Mouse (Mus musculus) embryonic facial prominence, embryonic 14.5 days (tissue): ENCODE data around the gene Slc9b2. TPM values are rescaled to one million over a fixed set of nuclear protein-coding genes. Genes with fewer than 3 reads are reported as not detected.

Experiments used
- ATAC-seq: fragments of 200-750 bp; cut with Nextera tagmentation; 2 replicates; pipeline ENCODE4 v1.8.0; 2017; ENCODE audit warnings: low read depth, moderate number of reproducible peaks, moderate TSS enrichment
- DNase-seq: peaks from one replicate; pipeline ENCODE4 v3.0.0-alpha.2; 2015; ENCODE audit warnings: low spot score
- H3K27ac ChIP-seq: fragments of 300-500 bp; sonication (generic); replicated peaks from 2 replicates; pipeline ENCODE4 v1.5.1; 2014; ENCODE audit warnings: low read depth, mild to moderate bottlenecking, low read length, moderate library complexity
- H3K27me3 ChIP-seq: fragments of 300-500 bp; sonication (generic); replicated peaks from 2 replicates; pipeline ENCODE4 v1.6.1; 2014; ENCODE audit warnings: low read length; ENCODE audit not compliant: control insufficient read depth, insufficient read depth
- H3K36me3 ChIP-seq: fragments of 300-500 bp; sonication (generic); 2 replicates; pipeline ENCODE4 v1.6.1; 2014; ENCODE audit warnings: low read length, mixed read lengths; ENCODE audit not compliant: control insufficient read depth, insufficient read depth
- H3K4me1 ChIP-seq: fragments of 300-500 bp; sonication (generic); 2 replicates; pipeline ENCODE4 v1.6.1; 2014; ENCODE audit warnings: antibody characterized with exemption, low read length; ENCODE audit not compliant: control insufficient read depth, insufficient read depth
- H3K4me2 ChIP-seq: fragments of 300-500 bp; sonication (generic); 2 replicates; pipeline ENCODE4 v1.6.1; 2014; ENCODE audit warnings: low read depth, mild to moderate bottlenecking, low read length, moderate library complexity, mixed read lengths
- H3K4me3 ChIP-seq: fragments of 300-500 bp; sonication (generic); 2 replicates; pipeline ENCODE4 v1.5.1; 2014; ENCODE audit warnings: low read depth, mild to moderate bottlenecking, low read length
- H3K9ac ChIP-seq: fragments of 300-500 bp; sonication (generic); 2 replicates; pipeline ENCODE4 v1.6.1; 2014; ENCODE audit warnings: low read depth, mild to moderate bottlenecking, low read length, moderate library complexity, mixed read lengths
- H3K9me3 ChIP-seq: fragments of 300-500 bp; sonication (generic); 2 replicates; pipeline ENCODE4 v1.6.1; 2016; ENCODE audit warnings: low read length; ENCODE audit not compliant: control insufficient read depth
- WGBS: fragments of 180-500 bp; shearing (Covaris S2); extraction: QIAGEN DNeasy Blood & Tissue Kit; methylation state at CpG from one replicate; pipeline ENCODE4 v1.1.7; 2014; 5-methylcytosine and 5-hydroxymethylcytosine counted together
- polyA plus RNA-seq: library from polyadenylated mRNA; unstranded; fragments of >200 nt; fragmentation: Nextera tagmentation; extraction: Ambion mirVana; gene quantifications from 2 replicates; pipeline ENCODE4 v1.2.1, GENCODE M21; 2014

The Slc9b2 gene
- polyA plus RNA-seq, 1 experiment from 2014 or later, result 4.2 TPM

- no peaks in the 10 kb centered on the region for H3K36me3 ChIP-seq
- 89% methylated on average over 11 of the region's 11 CpGs for WGBS
Measured at GRCm38 (mm10) chr3:135318331-135318730, 10.8 kb downstream of the Slc9b2 start.

GRCm38 (mm10) chr3:135324354-135324753 is 16.9 kb downstream of the Slc9b2 start:
- H3K4me3 ChIP-seq, result no peak overlapping the region
- no peaks in the 10 kb centered on the region for H3K27me3 ChIP-seq
- H3K36me3 ChIP-seq, result no peaks in the 10 kb centered on the region
- no peaks in the 10 kb centered on the region for H3K4me1 ChIP-seq
- no peak overlapping the region for H3K9ac ChIP-seq
- no peak overlapping the region for H3K27ac ChIP-seq
- DNase-seq (no peak), ATAC-seq (no peak)
- no peak overlapping the region for H3K4me2 ChIP-seq
- H3K9me3 ChIP-seq, result no peaks in the 10 kb centered on the region
- 62% methylated on average over 6 of the region's 6 CpGs for WGBS

More at GRCm38 (mm10) chr3:135318331-135318730, 10.8 kb downstream of the Slc9b2 start:
- no peaks in the 10 kb centered on the region for H3K27me3 ChIP-seq
- H3K27ac ChIP-seq, result no peak overlapping the region
- H3K4me2 ChIP-seq, result no peak overlapping the region
- no peak overlapping the region for H3K9ac ChIP-seq
- no peaks in the 10 kb centered on the region for H3K9me3 ChIP-seq
- H3K4me1 ChIP-seq, result no peaks in the 10 kb centered on the region
- DNase-seq (no peak), ATAC-seq (no peak)
- no peak overlapping the region for H3K4me3 ChIP-seq

- Histone ChIP-seq H3K9me3 (no peaks in the 10 kb centered on the region), H3K27ac (no peak overlapping the region), H3K4me2 (no peak overlapping the region), H3K4me3 (no peak overlapping the region), H3K9ac (no peak overlapping the region), H3K4me1 (no peaks in the 10 kb centered on the region), H3K36me3 (no peaks in the 10 kb centered on the region), H3K27me3 (no peaks in the 10 kb centered on the region)
- ATAC-seq (no peak), DNase-seq (no peak)
- 58% methylated on average over 6 of the region's 6 CpGs for WGBS
Measured at GRCm38 (mm10) chr3:135327176-135327575, 19.7 kb downstream of the Slc9b2 start.

- no peaks in the 10 kb centered on the region for H3K4me1 ChIP-seq
- H3K4me2 ChIP-seq, result no peak overlapping the region
- no peak overlapping the region for H3K9ac ChIP-seq
- WGBS, result 50% methylated on average over 2 of the region's 2 CpGs
- H3K9me3 ChIP-seq, result no peaks in the 10 kb centered on the region
- H3K27me3 ChIP-seq, result no peaks in the 10 kb centered on the region
- DNase-seq (no peak), ATAC-seq (no peak)
- no peak overlapping the region for H3K27ac ChIP-seq
- no peak overlapping the region for H3K4me3 ChIP-seq
- no peaks in the 10 kb centered on the region for H3K36me3 ChIP-seq
Measured at GRCm38 (mm10) chr3:135327601-135328000, 20.1 kb downstream of the Slc9b2 start.

- no peak for ATAC-seq
- Histone ChIP-seq H3K9ac (no peak overlapping the region), H3K4me2 (no peak overlapping the region), H3K36me3 (no peaks in the 10 kb centered on the region), H3K27me3 (no peaks in the 10 kb centered on the region), H3K9me3 (no peaks in the 10 kb centered on the region), H3K4me3 (no peak overlapping the region), H3K4me1 (no peaks in the 10 kb centered on the region), H3K27ac (no peak overlapping the region)
- WGBS, result 48% methylated on average over 3 of the region's 3 CpGs
- DNase-seq, result peak; percentile 19
Measured at GRCm38 (mm10) chr3:135328560-135328959, 21.1 kb downstream of the Slc9b2 start.

- no peak for ATAC-seq
- no peak overlapping the region for H3K4me2 ChIP-seq
- no peaks in the 10 kb centered on the region for H3K4me1 ChIP-seq
- no peak for DNase-seq
- no peak overlapping the region for H3K9ac ChIP-seq
- no peaks in the 10 kb centered on the region for H3K36me3 ChIP-seq
- H3K27ac ChIP-seq, result no peak overlapping the region
- no peaks in the 10 kb centered on the region for H3K9me3 ChIP-seq
- H3K27me3 ChIP-seq, result no peaks in the 10 kb centered on the region
- no peak overlapping the region for H3K4me3 ChIP-seq
Measured at GRCm38 (mm10) chr3:135332691-135333090, 25.2 kb downstream of the Slc9b2 start.

GRCm38 (mm10) chr3:135333763-135334162 is 26.3 kb downstream of the Slc9b2 start:
- Histone ChIP-seq H3K36me3 (no peaks in the 10 kb centered on the region), H3K9ac (no peak overlapping the region), H3K4me2 (no peak overlapping the region), H3K27ac (no peak overlapping the region), H3K27me3 (no peaks in the 10 kb centered on the region), H3K9me3 (no peaks in the 10 kb centered on the region), H3K4me1 (no peaks in the 10 kb centered on the region), H3K4me3 (no peak overlapping the region)
- no peak for DNase-seq
- WGBS, result 42% methylated on average over 4 of the region's 4 CpGs
- ATAC-seq, result no peak

GRCm38 (mm10) chr3:135347739-135348264 is 40.3 kb downstream of the Slc9b2 start, which contains the start of gene Slc9b1:
Gene Slc9b1, plus strand, starts transcription at chr3:135348029.
- H3K36me3 ChIP-seq, result no peaks in the 10 kb centered on the region
- H3K9me3 ChIP-seq, result no peaks in the 10 kb centered on the region
- 77% methylated on average over 14 of the region's 14 CpGs for WGBS
- no peak within 1 kb of the TSS for H3K9ac ChIP-seq
- H3K4me1 ChIP-seq, result no peaks in the 10 kb centered on the region
- H3K27me3 ChIP-seq, result no peaks in the 10 kb centered on the region
- ATAC-seq (no peak), DNase-seq (no peak)
- no peak within 1 kb of the TSS for H3K27ac ChIP-seq
- no peak within 1 kb of the TSS for H3K4me3 ChIP-seq
- no peak within 1 kb of the TSS for H3K4me2 ChIP-seq

GRCm38 (mm10) chr3:135349022-135349421 is 41.5 kb downstream of the Slc9b2 start:
- no peaks in the 10 kb centered on the region for H3K36me3 ChIP-seq
- ATAC-seq, result no peak

More at GRCm38 (mm10) chr3:135349022-135349421, 41.5 kb downstream of the Slc9b2 start:
- no peaks in the 10 kb centered on the region for H3K4me1 ChIP-seq
- no peak overlapping the region for H3K4me2 ChIP-seq
- no peak overlapping the region for H3K4me3 ChIP-seq
- no peak for DNase-seq
- H3K27me3 ChIP-seq, result no peaks in the 10 kb centered on the region
- no peak overlapping the region for H3K9ac ChIP-seq
- no peak overlapping the region for H3K27ac ChIP-seq
- no peaks in the 10 kb centered on the region for H3K9me3 ChIP-seq
